Mouse (Mus musculus) lung, embryonic 16.5 days (tissue): ENCODE measurements at regions not wholly inside any gene's neighbourhood (a gene's known extent, or its start where the extent isn't known, plus 50 kb on each side); places are given as distances from the start of the nearest gene placed in this dataset.

ENCODE experiments used
- ATAC-seq: fragments of 200-750 bp; cut with Nextera tagmentation; 2 replicates; pipeline ENCODE4 v1.8.0; 2017; ENCODE audit warnings: low read depth, mild to moderate bottlenecking, moderate library complexity
- H3K27ac ChIP-seq: fragments of 300-500 bp; sonication (generic); 2 replicates; pipeline ENCODE4 v1.5.1; 2014; ENCODE audit warnings: mild to moderate bottlenecking, control low read depth, low read length
- H3K27me3 ChIP-seq: fragments of 300-500 bp; sonication (generic); 2 replicates; pipeline ENCODE4 v1.6.1; 2014; ENCODE audit warnings: low read depth, low read length, mixed read lengths; ENCODE audit not compliant: control insufficient read depth, insufficient read depth
- H3K36me3 ChIP-seq: fragments of 300-500 bp; sonication (generic); 2 replicates; pipeline ENCODE4 v1.6.1; 2014; ENCODE audit warnings: low read length; ENCODE audit not compliant: control insufficient read depth, insufficient read depth
- H3K4me1 ChIP-seq: fragments of 300-500 bp; sonication (generic); replicated peaks from 2 replicates; pipeline ENCODE4 v1.6.1; 2014; ENCODE audit warnings: low read length, mixed read lengths; ENCODE audit not compliant: control insufficient read depth, insufficient read depth
- H3K4me2 ChIP-seq: fragments of 300-500 bp; sonication (generic); 2 replicates; pipeline ENCODE4 v1.6.1; 2014; ENCODE audit warnings: low read depth, low read length, control low read depth
- H3K4me3 ChIP-seq: fragments of 300-500 bp; sonication (generic); 2 replicates; pipeline ENCODE4 v1.5.1; 2014; ENCODE audit warnings: mild to moderate bottlenecking, low read length, control low read depth
- H3K9ac ChIP-seq: fragments of 300-500 bp; sonication (generic); 2 replicates; pipeline ENCODE4 v1.6.1; 2014; ENCODE audit warnings: low read length, control low read depth
- H3K9me3 ChIP-seq: fragments of 300-500 bp; sonication (generic); 2 replicates; pipeline ENCODE4 v1.6.1; 2016; ENCODE audit warnings: low read length; ENCODE audit not compliant: control insufficient read depth
- WGBS: fragments of 180-500 bp; shearing (Covaris S2); extraction: QIAGEN DNeasy Blood & Tissue Kit; methylation state at CpG from one replicate; pipeline ENCODE4 v1.1.7; 2014; 5-methylcytosine and 5-hydroxymethylcytosine counted together

DNA sequence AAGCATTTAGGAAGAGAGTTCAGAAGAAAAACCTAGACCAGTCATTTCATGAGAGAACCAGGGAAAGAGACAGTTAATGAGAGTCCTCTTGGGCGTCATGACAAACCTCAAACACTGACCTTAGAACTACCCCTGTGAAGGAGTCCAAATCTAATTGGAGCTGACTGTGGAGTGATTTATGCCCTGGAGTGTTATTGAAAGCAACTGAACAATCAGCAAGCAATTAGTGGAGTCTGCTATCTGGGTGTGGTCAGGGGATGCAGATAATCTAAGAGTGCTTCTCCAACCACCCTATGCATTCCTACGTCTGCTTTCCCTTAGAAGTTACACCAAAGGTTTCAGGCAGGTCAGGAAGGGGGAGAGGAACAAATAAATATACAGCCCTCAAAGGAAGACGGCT is 161.4 kb downstream of the Fndc1 start:
- 28% methylated on average over 3 of the region's 3 CpGs for WGBS
- Histone ChIP-seq H3K27me3 (no peaks in the 10 kb centered on the region), H3K4me1 (peaks cover 11% of the 10 kb centered on the region; the same call in 1 of the 2 replicates), H3K4me3 (no peak overlapping the region), H3K4me2 (no peak overlapping the region), H3K36me3 (no peaks in the 10 kb centered on the region), H3K9ac (no peak overlapping the region), H3K9me3 (no peaks in the 10 kb centered on the region), H3K27ac (no peak overlapping the region)
- no peak for ATAC-seq

DNA sequence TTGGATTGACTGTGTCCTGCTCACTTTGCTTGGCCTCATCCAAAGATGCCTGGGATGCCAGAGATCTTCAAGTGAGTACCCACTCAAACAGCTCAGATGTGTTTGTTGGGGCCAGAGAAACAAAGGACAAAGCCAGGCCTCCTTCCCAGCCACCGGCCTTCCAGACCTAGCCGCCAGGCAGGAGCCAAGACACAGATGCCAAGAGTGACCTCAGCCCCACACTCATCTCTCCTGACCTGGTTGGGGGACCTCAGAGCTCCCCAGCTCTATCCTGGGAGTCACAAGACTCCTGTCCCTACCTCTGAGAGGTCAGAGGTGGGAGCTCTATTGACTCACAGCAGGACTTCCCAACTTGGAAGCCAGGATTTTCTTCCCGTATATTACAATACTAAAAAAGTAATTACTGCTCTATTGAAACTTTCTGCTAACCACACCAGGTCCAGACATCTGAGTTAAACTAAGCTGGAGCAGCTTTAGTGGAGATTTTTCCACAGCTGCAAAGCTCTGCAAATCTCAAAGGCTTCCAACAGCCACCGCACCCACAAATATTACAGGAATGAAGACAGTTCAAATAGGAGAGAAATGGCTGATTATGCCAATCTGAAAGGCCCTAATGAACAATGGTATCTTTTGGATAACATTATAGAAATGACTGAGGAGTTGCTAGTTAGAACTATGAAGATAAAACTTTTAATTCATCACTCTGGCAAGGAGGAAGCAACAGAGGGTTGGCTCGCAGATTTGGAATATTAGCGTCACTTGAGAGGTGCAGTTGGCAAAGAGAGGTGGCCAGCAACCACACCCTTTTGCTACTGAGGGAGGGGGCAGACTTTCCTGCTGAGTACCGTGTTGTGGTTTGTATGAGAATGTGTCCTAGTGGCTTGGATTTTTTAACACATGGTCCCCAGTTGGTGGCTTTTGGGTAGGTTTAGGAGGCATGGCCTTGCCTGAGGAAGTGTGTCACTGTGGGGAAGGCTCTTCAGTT is 162.9 kb downstream of the Fndc1 start:
- Histone ChIP-seq H3K9me3 (no peaks in the 10 kb centered on the region), H3K4me1 (peaks cover 11% of the 10 kb centered on the region; the same call in 1 of the 2 replicates), H3K36me3 (no peaks in the 10 kb centered on the region), H3K9ac (no peak overlapping the region), H3K4me2 (no peak overlapping the region), H3K27me3 (no peaks in the 10 kb centered on the region), H3K27ac (no peak overlapping the region), H3K4me3 (no peak overlapping the region)
- WGBS, result 77% methylated on average over 7 of the region's 7 CpGs
- ATAC-seq, result no peak

DNA sequence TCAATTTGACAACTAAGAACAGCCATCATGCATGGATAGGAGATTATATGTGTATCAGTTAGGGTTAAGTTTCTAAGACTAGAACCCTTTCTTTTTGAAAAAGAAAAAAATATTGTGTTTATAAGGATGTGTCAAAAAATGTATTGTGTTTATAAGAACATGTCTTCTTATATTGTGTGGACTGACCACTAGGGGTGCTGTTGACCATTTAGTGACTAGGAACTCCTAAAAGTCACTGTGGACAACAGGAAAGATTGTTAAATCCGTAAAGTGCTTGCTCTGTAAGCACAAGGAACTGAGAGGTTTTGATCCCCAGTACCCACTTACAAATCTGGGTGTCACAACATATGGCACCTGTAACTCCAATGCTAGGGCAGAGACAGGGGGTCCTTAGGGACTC is 170.6 kb downstream of the Fndc1 start:
- no peak for ATAC-seq
- no peak overlapping the region for H3K4me3 ChIP-seq
- peaks cover 9% of the 10 kb centered on the region; the same call in 1 of the 2 replicates for H3K4me1 ChIP-seq
- no peak overlapping the region for H3K9ac ChIP-seq
- no peak overlapping the region for H3K4me2 ChIP-seq
- WGBS, result 64% methylated on average over 1 of the region's 1 CpGs
- H3K27me3 ChIP-seq, result no peaks in the 10 kb centered on the region
- no peaks in the 10 kb centered on the region for H3K36me3 ChIP-seq
- H3K9me3 ChIP-seq, result no peaks in the 10 kb centered on the region
- H3K27ac ChIP-seq, result no peak overlapping the region

DNA sequence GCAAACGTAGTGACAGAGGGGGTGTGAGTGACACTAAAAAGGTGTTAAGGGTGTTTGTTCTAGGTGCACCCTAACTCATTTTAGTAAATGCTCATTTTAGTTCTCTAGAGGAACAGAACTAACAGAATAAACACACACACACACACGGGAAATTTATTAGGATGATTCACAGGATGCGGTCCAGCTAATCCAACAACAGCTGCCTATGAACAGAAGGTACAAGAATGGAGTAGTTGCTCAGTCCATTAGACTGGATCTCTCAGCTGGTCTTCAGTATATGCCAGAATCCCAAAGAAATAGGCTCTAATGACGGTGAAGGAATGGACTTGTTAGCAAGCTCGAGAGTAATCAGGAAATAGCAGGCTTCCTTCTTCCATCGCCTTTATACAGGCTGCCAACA is 171.1 kb downstream of the Fndc1 start:
- WGBS, result 72% methylated on average over 6 of the region's 6 CpGs
- H3K36me3 ChIP-seq, result no peaks in the 10 kb centered on the region
- no peak overlapping the region for H3K9ac ChIP-seq
- H3K4me3 ChIP-seq, result no peak overlapping the region
- no peaks in the 10 kb centered on the region for H3K27me3 ChIP-seq
- peaks cover 9% of the 10 kb centered on the region; the same call in 1 of the 2 replicates for H3K4me1 ChIP-seq
- ATAC-seq, result no peak
- H3K4me2 ChIP-seq, result no peak overlapping the region
- H3K27ac ChIP-seq, result no peak overlapping the region
- H3K9me3 ChIP-seq, result no peaks in the 10 kb centered on the region

DNA sequence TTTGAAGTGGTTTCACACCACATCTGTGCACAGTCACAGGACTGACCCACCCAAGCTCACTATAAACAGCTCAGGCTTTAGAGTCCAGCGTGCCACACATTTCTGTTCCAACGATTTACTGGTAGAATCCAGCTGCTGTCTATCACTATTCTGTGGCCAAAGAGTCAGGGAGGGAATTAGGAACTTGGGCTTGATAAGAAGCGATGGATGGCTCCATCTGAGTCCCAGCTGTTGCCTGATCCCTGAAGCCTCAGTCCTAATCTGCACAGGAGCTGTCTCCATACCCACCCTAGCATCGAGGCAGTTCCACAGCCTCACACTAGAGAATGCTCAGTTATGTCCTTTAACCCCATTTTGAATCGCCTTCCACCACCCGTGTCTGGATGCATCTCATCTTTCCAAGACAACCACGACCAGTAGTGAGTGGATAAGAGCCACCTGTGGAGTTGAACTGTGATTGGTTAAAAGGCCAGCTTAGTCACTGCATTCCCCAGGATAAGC is 173.0 kb downstream of the Fndc1 start:
- peak; percentile 95 for ATAC-seq
- 26% methylated on average over 7 of the region's 7 CpGs for WGBS
- H3K36me3 ChIP-seq, result no peaks in the 10 kb centered on the region

DNA sequence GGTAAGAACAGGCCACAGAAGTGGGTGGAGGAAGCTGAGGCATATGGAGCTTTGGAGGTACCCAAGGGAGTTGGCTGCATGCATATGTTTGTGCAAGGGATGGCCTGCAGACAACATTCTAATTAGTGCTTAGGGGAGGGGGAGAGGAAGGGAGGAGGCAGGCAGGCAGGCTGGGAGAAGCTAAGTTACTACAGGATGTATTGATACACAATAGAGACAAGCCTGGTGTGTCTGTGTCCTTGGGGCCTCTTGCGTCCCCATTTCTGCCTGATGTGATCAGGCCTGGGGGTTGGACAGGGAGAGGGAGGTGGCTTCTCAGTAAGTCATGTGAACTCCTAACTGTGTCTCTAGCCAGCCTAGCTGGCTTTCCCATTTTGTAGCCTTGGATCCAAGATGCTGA is 175.1 kb downstream of the Fndc1 start:
- Histone ChIP-seq H3K27me3 (no peaks in the 10 kb centered on the region), H3K4me2 (no peak overlapping the region), H3K4me3 (no peak overlapping the region), H3K9me3 (0 out of 2 replicates have a peak, but pooled peaks cover 2% of the 10 kb centered on the region), H3K9ac (no peak overlapping the region), H3K36me3 (no peaks in the 10 kb centered on the region), H3K27ac (no peak overlapping the region), H3K4me1 (peaks cover 9% of the 10 kb centered on the region; the same call in 1 of the 2 replicates)
- 70% methylated on average over 1 of the region's 1 CpGs for WGBS
- ATAC-seq, result no peak

More for the DNA sequence above, 173.0 kb downstream of the Fndc1 start:
- Histone ChIP-seq H3K4me3 (no peak overlapping the region), H3K27ac (no peak overlapping the region), H3K9ac (no peak overlapping the region), H3K27me3 (no peaks in the 10 kb centered on the region), H3K9me3 (no peaks in the 10 kb centered on the region), H3K4me1 (peaks cover 9% of the 10 kb centered on the region; the same call in 1 of the 2 replicates), H3K4me2 (no peak overlapping the region)

DNA sequence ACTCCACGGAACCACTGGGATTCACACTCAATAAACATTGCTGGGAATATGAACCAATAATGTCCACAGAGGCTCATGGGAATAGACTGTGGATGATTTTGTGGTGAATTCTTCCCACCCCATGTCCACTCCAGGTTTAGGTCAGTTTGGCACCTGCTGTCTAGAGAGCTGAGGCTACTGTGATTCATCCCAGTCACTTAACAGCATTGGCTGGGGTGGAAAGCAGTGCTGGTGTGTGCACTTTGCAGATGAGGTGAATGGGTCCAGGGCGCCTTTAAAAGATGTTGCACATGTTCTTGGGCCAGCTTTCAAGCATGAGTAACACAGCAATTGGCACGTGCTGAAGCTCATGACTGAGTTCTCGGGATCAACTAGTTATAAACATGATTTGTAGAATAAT is 176.7 kb downstream of the Fndc1 start:
- Histone ChIP-seq H3K27me3 (no peaks in the 10 kb centered on the region), H3K4me3 (no peak overlapping the region), H3K4me1 (peaks cover 9% of the 10 kb centered on the region; the same call in 1 of the 2 replicates), H3K9ac (no peak overlapping the region), H3K4me2 (no peak overlapping the region), H3K9me3 (0 out of 2 replicates have a peak, but pooled peaks cover 2% of the 10 kb centered on the region), H3K36me3 (no peaks in the 10 kb centered on the region), H3K27ac (no peak overlapping the region)
- WGBS, result 86% methylated on average over 4 of the region's 4 CpGs
- ATAC-seq, result no peak

DNA sequence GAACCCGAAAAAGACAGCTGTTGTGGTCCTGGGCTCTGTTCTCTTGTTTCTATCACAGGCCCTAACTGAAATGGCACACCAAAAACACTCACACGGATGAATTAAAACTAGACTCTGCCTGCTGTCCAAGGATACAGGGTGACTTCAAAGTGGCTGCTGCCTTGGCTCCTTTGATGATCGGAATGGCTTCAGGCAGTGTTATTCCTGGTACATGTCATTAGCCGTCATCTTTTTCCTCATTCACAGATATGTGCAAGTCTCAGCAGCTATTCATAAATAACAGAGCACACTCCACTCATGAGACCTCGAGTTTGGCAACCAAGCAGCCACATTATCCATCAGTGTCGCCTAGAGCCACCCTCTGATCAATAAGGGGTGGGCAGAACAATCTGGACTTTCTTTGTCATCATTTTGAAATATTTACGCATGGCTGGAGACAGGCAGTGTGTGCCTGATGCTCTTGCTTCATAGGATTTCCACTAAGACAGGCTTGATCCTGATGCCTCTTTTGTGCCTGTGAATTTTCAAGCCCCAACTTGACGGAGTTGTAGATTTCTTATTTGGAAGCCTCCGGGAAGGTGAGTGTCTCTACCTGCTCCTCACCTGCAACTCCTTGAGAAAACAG is 182.1 kb downstream of the Fndc1 start:
- no peaks in the 10 kb centered on the region for H3K36me3 ChIP-seq
- H3K9ac ChIP-seq, result no peak overlapping the region
- H3K9me3 ChIP-seq, result 0 out of 2 replicates have a peak, but pooled peaks cover 2% of the 10 kb centered on the region
- H3K27me3 ChIP-seq, result no peaks in the 10 kb centered on the region
- peaks cover 6% of the 10 kb centered on the region for H3K4me1 ChIP-seq
- no peak overlapping the region for H3K27ac ChIP-seq
- H3K4me3 ChIP-seq, result no peak overlapping the region
- 56% methylated on average over 9 of the region's 9 CpGs for WGBS
- ATAC-seq, result no peak
- no peak overlapping the region for H3K4me2 ChIP-seq

DNA sequence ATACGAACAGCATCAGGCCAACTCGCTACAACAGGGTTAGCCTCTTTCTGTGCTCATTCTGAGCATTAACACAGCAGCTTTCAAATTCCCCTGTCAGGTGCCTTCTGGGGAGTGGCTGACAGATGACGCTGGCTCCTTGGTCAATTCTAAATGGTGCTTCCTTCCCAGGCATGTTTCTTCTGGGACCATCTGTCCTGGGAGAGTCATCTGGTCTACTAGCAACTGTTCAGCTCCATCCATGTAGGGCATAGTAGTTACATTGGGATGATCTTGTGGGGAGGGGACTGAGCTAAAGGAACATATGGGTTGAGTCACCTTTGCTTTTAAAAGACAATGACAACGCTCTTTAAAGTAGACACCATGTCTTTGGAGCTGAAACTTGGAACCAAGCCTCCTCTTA is 183.5 kb downstream of the Fndc1 start:
- Histone ChIP-seq H3K27me3 (no peaks in the 10 kb centered on the region), H3K27ac (no peak overlapping the region), H3K4me1 (peaks cover 6% of the 10 kb centered on the region), H3K4me3 (no peak overlapping the region), H3K9ac (no peak overlapping the region), H3K4me2 (no peak overlapping the region), H3K36me3 (no peaks in the 10 kb centered on the region), H3K9me3 (0 out of 2 replicates have a peak, but pooled peaks cover 2% of the 10 kb centered on the region)
- 88% methylated on average over 4 of the region's 4 CpGs for WGBS
- ATAC-seq, result no peak
